Mouse (Mus musculus): ENCODE data around the gene AY074887.
"Not testable (repeated sequence)": the region's sequence is repeated elsewhere in the genome, so short reads cannot be mapped to it uniquely, and the experiment has no call there.

AY074887 gene

DNA sequence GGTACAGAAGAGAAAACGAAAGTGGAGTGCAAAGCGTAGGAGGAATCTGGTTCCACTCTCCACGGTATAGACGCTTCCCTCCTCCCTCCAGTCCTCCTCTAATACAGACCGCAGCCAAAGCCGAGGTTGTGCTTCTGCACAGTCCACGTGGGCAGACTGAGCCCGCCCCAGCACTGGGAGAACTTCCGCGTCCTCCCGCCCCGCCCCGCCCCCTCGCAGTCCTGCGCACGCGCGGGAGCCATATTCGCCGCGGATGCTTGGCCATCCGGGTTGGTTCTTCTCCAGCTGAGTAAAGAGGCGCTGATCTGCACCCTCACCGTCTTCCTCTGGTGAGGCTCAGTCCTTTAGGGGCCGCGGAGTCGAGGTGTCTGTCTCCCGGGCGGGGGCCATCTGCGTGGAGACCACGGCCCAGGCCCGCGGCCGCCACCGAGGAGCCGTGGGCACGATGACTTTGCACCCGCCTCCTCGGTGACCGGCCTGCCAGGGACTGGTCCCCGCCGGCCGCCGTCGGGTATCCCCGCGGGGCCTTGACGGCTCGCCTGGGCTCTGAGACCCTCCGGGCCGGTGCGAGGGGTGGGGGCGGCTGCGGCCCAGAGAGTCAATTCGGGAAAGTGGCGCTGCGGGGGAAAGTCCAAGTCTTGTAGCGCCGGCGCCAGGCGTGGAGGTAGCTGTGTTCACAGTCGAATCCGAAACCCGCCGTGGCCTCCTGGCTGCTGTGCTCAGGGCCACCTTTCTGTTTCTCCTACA, at the start of gene AY074887, which contains the start of gene Psma4:
TSS of gene AY074887 (minus strand) at position 424 of the 747 bp plus-strand sequence.
TSS of gene Psma4 (plus strand) at position 216 of the 747 bp plus-strand sequence.
- peak; percentile 95 for DNase-seq (ENCODE audit: low read depth, low spot score)

DNA sequence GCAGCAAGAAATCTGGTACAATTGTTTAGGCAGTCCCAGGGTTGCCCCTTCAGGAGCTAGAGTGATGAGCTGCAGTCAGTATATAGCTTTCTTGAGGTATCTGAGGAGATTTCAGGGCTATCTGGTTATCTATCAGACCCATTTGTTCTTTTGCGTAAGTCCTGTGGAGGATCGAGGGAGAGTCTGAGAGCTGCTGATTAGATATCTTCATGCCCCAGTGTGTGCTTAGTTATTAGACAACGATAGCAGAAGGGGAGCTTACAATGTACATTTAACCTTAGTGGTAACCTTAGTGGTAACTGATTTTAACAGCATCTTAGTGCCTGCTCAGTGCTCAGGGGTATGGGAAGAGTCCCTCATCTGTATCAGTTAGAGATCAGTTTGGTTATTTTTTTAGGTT, 44.8 kb upstream of the AY074887 start:
- DNase-seq (ENCODE audit: low read depth, low spot score), result no peak

DNA sequence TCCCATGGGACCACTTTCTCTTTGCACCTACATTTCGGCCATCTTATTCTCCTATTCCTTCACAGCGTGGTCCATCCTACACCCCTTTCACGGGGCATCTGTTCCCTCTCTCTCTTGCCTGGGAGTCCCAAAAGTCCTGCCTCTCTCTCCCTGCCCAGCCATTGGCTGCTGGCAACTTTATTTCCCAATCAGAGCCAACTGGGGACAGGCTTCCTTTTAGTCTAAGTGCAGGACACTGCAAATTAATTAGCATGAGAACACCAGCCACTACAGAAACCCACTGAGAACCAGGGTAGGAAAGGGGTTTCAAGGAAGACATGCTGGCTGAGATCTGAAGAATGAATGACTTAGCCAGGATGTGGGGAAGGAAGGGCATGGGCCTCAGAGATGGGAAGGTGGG, 43.6 kb upstream of the AY074887 start:
- peak; percentile 27 for DNase-seq (ENCODE audit: low read depth, low spot score)

DNA sequence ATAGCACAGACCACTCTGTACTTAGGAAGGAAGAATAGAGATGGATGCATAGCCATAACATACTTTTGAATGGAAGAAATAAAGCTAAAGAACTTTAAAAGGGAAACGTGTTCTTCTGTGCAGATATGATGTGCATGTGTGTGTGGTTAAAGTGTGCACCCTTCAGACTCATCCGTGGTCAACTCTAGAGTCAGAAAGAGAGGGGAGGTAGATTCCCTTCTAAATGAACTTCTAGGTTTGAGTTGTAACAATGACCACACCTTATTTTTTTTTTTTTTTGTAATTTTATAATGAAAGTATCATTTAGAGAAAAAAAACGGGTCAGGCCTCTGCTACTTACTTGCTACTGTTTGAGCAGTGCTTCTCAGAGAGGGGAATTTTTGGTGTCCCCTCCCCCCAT, 39.6 kb upstream of the AY074887 start:
- no peak for DNase-seq (ENCODE audit: low read depth, low spot score)

DNA sequence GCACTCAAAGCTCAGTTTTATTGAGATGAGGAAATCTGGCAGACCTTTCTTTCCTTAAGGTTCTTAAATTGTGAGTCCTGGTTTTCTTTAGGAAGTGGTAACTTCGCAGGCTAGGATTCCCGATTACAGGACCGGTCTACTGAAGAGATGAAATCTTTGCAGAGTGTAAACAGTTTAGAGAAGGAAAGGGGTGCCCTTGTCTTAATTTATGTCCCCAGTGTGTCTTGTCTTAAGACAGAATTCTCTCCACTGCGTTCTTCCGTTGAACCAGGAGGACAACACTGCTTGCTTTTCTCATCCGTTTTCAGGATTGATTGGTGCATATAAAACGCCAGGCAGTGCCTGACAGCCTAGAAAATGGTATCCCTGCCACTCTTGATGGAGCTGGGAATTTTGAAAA, 31.6 kb upstream of the AY074887 start:
- DNase-seq (ENCODE audit: low read depth, low spot score), result no peak

DNA sequence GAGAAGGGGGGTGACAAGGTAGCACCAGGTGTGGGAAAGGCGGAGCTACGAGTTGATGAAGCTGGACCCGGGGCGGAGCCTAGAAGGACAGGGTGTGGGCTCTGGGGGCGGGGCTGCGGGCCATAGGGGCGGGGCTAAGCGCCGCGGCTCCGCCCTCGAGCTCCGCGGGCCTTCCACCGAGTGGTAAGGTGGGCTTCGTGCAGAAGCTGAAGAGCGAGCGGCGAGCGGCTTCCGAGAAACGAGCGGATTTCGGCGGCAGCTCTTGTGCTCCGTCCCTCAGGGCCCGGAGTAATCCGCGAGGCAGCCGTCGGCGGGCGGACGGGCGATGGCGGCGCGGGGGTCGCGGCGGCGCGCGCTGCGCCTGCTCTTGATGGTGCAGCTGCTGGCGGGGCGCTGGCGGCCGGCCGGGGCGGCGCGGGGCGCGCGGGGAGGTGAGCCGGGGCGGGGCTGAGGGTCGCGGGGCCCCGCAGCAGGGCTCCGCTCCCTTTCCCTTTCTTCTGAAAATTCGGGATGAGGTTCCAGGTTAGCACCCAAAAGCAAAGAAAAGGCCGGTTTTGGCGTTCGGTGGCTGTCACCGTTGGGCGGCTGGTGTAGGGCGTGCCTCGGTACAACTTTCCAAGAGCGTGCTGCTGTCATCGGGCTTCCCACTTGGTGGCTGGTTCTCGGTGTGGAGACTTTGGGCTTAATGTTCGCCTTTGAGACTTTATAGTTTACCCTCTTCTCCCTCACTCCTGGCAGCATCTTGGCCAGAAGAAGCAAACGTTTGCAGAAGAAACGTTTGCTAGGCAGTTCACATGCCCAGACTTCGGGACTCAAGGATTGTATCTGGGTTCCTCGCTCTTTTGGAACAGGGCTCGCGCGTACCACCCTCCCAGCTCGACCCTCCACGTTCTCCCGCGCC, 30.7 kb upstream of the AY074887 start:
- peak; percentile 75 for DNase-seq (ENCODE audit: low read depth, low spot score)

DNA sequence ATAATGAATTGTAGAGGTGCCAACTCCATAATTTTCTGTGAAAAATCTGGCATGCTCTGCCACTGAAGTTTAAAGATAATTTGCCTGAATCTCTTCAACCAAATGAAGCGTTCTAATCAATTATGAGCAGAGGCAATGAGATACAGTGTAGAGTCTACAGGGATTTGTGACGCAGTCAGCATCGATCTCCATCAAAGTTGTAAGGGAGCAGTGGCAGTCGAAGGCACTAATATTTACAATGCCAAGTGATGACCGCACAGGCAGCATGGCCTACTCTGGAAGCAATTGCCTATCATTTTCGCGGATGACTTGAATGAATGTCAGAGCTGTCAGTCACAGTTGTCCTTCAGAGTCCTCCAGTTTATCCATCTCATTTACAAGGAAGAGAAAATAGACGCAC, 29.9 kb upstream of the AY074887 start, which contains the start of gene Chrna5:
TSS of gene Chrna5 (plus strand) at position 207 of the 400 bp plus-strand sequence.
- DNase-seq (ENCODE audit: low read depth, low spot score), result no peak

DNA sequence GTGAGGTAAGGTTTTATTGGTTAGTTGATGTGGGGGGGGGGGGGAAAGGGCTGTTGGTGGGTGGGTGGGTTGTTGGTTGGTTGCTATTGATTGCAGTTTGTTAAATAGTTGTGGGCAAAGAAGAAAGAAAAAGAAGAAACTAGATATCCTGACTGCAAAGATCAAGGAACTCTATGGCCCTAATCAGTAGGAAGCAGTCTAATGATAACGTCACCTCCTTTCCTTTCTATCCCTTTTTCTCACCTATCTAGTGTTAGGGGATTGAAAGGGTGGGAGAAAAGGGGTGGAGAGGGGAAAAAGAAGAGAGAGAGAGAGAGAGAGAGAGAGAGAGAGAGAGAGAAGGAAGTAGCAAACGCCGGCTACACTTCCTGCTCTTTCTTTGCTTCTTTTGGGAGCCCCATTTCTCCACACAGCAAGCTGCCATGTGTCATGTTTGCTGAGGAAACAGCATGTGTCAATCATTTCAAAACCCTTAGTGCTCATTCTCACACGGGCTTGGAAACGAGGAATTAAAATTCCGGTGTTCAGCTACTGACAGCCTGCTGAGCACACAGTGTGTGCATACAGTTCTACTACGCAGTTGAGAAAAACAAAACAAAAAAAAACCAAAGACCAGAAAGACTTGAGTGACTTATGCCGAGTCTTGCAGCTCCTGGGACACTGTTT, 19.3 kb upstream of the AY074887 start:
- no peak for DNase-seq (ENCODE audit: low read depth, low spot score)

DNA sequence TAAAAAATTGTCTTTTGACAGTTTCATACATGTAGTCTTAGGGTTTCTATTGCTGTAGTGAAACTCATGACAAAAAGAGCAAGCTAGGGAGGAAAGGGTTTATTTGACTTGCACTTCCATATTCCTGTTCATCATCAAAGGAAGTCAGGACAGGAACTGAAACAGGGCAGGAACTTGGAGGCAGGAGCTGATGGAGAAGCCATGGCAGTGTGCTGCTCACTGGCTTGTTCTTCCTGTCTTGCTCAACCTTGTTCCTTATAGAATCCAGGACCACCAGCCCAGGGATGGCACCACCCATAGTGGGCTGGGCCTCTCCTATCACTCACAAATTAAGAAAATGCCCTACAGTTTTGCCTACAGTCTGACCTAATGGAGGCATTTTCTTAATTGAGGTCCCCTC, 12.9 kb upstream of the AY074887 start:
- DNase-seq (ENCODE audit: low read depth, low spot score), result no peak

DNA sequence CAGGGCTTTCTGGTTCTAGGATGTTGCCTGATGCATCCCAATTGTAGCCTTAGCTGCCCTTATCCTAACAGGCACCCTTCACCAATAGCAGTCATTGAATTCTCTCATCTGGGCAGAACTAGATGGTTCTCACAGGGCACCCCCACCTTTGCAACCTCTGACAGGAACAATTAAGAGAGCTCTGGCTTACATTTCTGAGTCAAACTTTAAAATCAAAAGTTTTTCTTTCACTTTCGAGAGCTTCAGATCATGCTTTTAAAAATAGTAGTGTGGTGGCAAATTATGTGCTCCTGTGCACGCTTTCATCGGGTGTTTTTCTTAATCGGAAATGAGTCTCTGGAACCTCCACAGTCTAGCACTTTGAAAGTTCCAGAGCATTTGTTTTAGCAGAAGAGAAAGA, 10.3 kb upstream of the AY074887 start:
- no peak for DNase-seq (ENCODE audit: low read depth, low spot score)

DNA sequence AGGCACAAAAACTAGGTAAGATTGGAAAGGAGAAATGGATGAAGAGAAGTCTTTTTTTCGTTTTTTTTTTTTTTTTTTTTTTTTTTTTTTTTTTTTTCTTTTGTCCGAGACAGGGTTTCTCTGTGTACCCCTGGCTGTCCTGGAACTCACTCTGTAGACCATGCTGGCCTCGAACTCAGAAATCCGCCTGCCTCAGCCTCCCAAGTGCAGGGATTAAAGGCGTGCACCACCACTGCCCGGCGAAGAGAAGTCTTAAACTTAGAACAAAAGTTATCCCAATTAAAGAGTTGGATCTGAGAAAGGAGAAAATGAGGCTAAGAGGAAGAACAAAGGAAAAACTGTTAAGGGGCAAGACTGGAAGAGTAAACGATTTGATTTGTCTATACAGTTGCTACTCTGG, 636 bp downstream of the AY074887 start:
- DNase-seq (ENCODE audit: low read depth, low spot score), result not testable (repeated sequence)

DNA sequence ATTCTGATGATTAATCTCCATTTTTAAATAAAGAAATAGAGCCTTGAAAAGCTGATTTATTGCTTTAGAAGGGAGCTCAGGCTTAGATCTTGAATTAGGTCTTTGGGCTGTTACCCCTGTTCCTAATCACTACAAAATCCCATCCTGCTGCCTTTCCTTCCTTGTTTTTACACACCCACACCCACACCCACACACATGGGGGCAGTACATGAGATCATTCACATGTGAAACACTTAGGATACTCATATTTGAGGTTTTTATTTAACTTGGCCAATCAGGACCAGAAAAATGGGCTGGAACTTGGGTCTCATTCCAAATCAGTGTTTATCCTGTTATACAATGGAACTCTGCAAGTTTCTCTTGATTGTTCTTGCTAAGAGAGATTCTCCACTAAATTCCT, 1.3 kb downstream of the AY074887 start:
- no peak for DNase-seq (ENCODE audit: low read depth, low spot score)

DNA sequence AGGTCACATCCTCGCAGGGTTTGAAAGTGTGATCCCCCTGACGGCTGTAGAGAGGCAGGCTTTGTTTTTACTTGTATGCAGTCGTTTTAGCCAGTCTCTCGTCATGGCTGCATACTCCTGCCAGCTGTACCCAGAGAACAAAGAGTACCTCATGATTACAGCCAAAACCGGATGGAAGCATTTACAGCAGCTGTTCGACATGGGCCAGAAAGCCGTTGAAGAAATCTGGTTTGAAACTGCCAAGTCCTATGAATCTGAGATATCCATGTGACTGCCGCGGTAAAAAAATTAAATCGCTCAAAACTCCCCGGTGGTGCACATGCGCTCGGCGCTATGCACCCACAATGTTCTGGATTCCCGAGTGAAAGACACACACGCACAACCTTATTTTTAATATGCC, 4.5 kb downstream of the AY074887 start:
- DNase-seq (ENCODE audit: low read depth, low spot score), result no peak

DNA sequence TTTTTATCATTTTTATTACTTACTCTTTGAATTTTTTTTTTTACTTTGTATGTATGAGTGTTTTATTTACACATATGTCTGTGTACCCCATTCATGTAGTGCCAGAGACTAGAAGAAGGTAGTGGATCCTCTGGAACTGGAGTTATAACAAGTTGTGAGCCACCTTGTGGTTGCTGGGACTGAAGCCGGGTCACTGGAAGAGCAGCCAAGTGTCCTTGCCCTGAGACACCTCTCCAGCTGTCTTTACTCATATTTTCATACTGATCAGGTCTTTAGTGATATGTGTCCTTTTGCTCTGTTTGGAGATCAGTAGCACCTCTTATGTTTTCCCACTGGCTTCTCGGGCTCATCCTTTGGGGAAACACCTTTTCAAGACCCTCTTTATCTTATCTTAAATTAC, 6.3 kb downstream of the AY074887 start:
- peak; percentile 18 for DNase-seq (ENCODE audit: low read depth, low spot score)

DNA sequence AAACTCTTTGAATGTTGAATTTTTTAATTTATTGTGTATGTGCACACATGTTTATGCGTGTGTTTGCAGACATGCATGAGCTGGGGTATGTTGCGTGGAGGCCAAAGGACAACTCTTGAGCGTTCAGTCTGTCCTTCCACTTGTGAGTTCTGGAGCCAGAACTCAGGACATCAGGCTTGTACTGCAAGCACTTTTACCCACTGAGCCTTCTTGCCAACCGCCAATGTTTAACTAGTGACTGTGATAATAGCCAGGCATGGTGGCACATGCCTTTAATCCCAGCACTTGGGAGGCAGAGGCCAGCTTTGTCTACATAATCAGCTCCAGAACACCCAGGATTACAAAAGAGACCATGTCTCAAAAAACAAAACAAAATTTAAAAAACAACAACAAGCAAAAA, 8.7 kb downstream of the AY074887 start:
- no peak for DNase-seq (ENCODE audit: low read depth, low spot score)

DNA sequence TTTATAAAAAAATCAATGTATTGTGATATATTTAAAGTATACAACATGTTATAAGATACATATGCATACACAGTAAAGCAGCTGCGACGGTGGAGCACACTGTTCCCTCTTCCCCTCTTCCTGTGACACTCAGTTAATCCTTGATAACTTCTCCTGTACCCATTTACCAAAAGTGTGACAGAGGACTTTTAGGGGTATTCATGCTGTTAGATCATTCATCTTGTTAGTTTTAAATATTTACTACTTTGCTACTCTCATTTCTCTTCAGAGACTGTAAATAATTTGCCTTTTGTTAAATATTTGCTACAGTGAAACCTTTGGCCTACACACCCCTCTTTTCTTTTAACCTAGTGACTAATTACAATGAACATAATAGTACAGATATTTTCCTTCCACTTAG, 18.4 kb downstream of the AY074887 start:
- DNase-seq (ENCODE audit: low read depth, low spot score), result no peak

DNA sequence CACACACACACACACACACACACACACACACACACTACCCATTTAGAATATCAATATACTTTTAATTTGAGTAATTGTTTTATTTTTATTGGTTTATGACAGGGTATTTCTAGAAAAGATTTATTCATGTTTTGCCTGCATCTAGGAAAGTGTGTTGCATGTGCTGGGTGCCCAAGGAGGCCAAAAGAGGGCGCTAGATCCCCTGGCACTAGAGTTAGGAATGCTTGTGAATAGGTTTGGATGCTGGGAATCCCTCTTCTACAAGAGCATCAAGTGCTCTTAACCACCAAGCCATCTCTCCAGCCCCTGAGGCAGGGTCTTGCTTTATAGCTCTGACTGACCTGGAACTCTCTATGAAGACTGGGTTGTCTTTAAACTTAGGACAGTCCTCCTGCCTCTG, 19.0 kb downstream of the AY074887 start:
- DNase-seq (ENCODE audit: low read depth, low spot score), result peak; percentile 67

DNA sequence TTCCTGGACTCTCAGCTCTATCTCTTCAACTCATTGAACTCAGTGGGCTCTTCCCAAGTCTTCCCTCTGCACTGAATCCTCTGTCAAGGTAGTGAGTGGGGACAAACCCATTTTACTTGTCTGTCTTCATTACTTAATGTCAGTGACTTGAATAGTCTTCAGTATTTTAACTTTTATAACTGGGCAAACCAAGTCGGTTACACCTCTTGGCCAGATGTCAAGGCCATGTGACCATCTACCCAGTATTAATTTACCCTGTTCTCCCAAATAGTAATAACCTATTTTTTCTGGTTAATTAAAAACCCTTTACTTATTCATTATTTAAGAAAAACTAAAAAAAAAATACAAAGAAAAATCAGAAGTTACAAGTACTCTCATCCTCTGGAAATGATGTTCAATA, 20.1 kb downstream of the AY074887 start:
- no peak for DNase-seq (ENCODE audit: low read depth, low spot score)

DNA sequence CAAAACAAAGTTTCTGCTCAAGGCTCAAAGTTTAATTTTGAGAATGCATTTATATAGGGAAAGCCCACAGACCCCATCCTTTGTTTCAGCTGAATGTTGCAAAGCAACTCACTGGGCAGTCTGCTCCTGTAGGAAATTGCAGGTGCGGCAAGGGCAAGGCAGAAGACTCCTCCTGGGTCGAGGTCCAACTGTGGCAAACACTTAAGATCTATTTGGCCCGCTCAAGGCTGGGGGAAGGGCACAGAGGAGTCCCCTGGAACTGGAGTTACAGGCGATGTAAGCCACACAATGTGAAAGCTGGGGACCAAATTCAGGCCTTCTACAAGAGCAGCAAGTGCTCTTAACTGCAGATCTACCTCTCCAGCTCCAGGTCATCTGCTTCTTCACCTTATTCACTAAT, 30.9 kb downstream of the AY074887 start:
- no peak for DNase-seq (ENCODE audit: low read depth, low spot score)

DNA sequence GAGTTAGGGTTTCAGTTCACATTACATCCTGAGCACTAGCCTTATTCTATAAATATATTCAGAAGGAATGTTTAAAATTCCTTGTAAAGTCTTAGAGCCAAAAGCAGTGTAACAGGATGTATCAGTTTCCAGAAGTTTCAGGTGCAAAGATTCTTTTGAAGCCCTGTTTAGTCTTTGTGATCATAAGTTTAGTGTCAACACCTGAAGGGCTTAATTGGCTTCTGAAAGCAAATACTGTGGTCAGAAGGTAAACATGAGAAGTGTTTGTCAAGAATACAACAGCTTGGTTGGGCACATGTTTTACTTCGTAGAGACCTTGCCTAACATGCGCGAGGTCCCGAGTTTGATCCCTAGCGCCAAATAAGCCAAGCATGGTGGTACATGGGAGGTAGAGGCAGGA, 32.0 kb downstream of the AY074887 start:
- DNase-seq (ENCODE audit: low read depth, low spot score), result no peak

DNA sequence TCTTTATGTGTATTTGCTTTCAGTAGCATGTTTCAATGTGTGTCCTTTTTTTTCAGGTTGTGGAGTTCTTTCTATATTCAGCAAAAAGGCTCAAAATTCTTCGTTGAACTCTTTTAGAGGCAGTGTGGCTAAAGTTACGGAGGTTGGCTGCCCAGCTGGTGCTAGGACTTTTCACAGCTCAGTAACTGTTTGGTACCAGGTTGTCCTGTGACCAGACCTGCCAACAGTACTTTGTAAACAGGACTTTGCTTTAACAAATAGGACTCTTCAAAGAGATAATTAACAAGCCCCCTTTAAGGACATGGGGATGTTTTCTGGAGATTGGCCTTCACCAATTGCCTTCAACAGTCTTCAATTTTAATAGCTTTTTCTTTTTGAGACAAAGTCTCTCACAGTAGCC, 32.6 kb downstream of the AY074887 start:
- DNase-seq (ENCODE audit: low read depth, low spot score), result no peak

DNA sequence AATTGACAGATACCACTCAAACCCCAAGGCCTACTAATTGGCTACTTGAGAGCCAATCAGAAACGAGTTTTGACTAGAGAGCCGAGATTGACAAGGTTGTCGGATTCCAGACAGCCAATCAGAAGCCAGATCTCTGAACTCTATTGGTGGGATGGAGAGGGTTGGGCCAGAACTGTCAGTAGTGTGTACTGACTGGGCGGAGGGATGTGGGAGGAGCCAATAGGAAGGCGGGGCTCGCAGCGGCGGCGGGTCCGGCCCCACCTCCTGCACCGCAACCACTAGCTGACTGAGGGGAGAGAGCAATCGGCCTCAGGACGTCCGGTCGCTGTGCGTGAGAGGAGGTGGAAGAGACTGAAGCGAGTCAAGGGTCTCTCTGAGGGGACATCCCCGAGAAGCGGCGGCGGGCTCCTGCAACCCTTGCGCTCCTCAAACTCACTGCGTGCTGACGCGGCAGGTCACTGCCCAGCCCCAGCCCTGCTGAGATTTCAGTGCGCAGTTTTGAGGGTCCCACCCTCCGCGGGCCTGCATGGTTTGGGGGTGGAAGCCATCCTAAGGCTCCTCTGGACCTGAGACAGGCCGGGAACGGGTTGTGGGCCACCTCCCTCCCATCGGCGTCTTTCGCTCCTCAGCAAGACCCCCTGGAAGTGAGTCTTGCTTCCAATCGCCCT, 33.7 kb downstream of the AY074887 start, which contains the start of gene Hykk:
TSS of gene Hykk (plus strand) at position 274 of the 668 bp plus-strand sequence.
- DNase-seq (ENCODE audit: low read depth, low spot score), result peak; percentile 99

All from ES-CJ7 (cell line).